Mouse (Mus musculus): ENCODE measurements at regions not wholly inside any gene's neighbourhood (a gene's known extent, or its start where the extent isn't known, plus 50 kb on each side); places are given as distances from the start of the nearest gene placed in this dataset.

DNA sequence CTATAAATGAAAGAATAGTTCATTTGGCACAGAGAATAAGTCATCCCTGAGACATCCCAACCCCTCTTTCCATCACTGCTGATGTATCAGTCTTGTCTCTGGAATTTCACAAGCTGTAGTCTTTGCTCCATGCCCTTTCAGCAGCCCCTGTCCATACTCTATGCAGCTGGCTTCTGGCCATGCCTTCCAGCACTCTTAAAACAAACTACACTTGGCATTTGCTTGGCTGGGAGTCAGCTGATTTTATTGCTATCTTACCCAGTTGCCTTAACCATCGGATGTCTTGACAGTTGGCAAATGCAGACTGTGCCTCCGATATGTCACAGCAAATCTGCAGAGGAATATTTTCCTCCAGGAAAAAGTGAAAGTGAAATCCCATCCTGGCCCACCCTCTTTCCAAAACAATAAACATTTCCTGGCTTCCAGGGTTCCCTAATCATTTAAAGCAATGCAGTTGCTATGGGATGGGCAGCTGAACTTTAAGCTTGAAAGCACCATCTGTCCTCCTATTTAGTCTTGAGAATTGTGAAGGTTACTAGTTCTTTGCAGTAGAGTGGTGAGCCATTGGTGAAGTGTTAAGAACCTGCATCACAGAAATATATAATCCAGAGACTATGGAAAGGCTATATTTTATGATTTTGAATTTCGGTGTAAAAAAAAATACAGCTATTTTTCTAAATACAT is 385.0 kb downstream of the Kcnj2 start:
- TF ChIP-seq REST (IDR thresholded peaks at IDR 0.05; ENCODE audit: insufficient read depth, insufficient read length): no peak
- peak in 2 of 3 experiments; percentile 28 to 34 for TF ChIP-seq MYOD1 (IDR thresholded peaks at IDR 0.05; ENCODE audit: control insufficient read depth in 1 of 3, insufficient read length in 2 of 3, low read depth in 2 of 3)
- no peaks in the 10 kb centered on the region for H3K79me2 ChIP-seq (ENCODE audit: control insufficient read depth, insufficient read depth)
- peak overlapping the region; percentile 42 for H3K4me2 ChIP-seq (ENCODE audit: low read depth)
- H3K4me3 ChIP-seq: no peak overlapping the region
- no peak overlapping the region for H3ac ChIP-seq (ENCODE audit: control insufficient read depth, insufficient read length)
- H3K27me3 ChIP-seq (ENCODE audit: control insufficient read depth, insufficient read depth, insufficient read length): no peaks in the 10 kb centered on the region
- H3K36me3 ChIP-seq (ENCODE audit: control insufficient read depth, insufficient read depth): no peaks in the 10 kb centered on the region

DNA sequence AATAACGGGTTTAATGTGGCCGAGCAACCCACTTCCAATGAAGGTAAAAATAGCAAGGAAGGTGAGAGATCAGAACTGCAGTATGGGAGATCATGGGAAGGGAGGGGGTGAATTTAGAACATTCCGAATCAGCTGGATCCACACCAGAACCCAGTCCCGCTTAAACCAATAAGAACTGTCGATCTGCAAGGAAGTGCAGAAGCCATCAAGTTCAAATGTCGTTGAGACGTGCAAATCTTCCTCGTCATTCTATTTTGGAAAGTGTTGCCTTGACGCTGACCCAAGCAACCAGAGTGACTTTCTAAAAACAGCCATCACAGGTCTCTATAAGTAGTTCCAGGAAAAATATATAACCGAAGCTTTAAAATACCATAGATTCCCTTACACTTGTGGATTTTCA is 394.1 kb downstream of the Kcnj2 start:
- H3K27me3 ChIP-seq (ENCODE audit: control insufficient read depth, insufficient read depth, insufficient read length): no peaks in the 10 kb centered on the region
- no peaks in the 10 kb centered on the region for H3K79me2 ChIP-seq (ENCODE audit: control insufficient read depth, insufficient read depth)
- no peaks in the 10 kb centered on the region for H3K36me3 ChIP-seq (ENCODE audit: control insufficient read depth, insufficient read depth)
- no peak overlapping the region for H3ac ChIP-seq (ENCODE audit: control insufficient read depth, insufficient read length)
- H3K4me3 ChIP-seq: no peak overlapping the region
- no peak overlapping the region for H3K4me2 ChIP-seq (ENCODE audit: low read depth)
- no peak for TF ChIP-seq POLR2A (IDR thresholded peaks at IDR 0.05; ENCODE audit: insufficient read length, low read depth)
- TF ChIP-seq MYOG (IDR thresholded peaks at IDR 0.05; ENCODE audit: control insufficient read depth in 1 of 3, insufficient read depth in 1 of 3, insufficient read length in 2 of 3, low read depth in 2 of 3): no peak
- TF ChIP-seq SRF (IDR thresholded peaks at IDR 0.05; ENCODE audit: control insufficient read depth, insufficient read length, low read depth): no peak
- TF ChIP-seq REST (IDR thresholded peaks at IDR 0.05; ENCODE audit: insufficient read depth, insufficient read length): no peak
- no peak for TF ChIP-seq MYOD1 (IDR thresholded peaks at IDR 0.05; ENCODE audit: control insufficient read depth in 1 of 3, insufficient read length in 2 of 3, low read depth in 2 of 3)
- TF ChIP-seq USF1 (IDR thresholded peaks at IDR 0.05; ENCODE audit: low read depth): no peak
- TF ChIP-seq E2F4 (IDR thresholded peaks at IDR 0.05; ENCODE audit: insufficient read depth): no peak
- TF ChIP-seq POLR2AphosphoS2 (IDR thresholded peaks at IDR 0.05; ENCODE audit: insufficient read length, low read depth): no peak
- no peak for TF ChIP-seq MAX (IDR thresholded peaks at IDR 0.05; ENCODE audit: low read depth)
- TF ChIP-seq TCF12 (IDR thresholded peaks at IDR 0.05; ENCODE audit: insufficient read depth, poor library complexity, severe bottlenecking): no peak
- no peak for TF ChIP-seq CEBPB (IDR thresholded peaks at IDR 0.05; ENCODE audit: insufficient read depth, poor library complexity, severe bottlenecking)
- TF ChIP-seq TCF3 (IDR thresholded peaks at IDR 0.05; ENCODE audit: insufficient read length, low read depth): no peak

DNA sequence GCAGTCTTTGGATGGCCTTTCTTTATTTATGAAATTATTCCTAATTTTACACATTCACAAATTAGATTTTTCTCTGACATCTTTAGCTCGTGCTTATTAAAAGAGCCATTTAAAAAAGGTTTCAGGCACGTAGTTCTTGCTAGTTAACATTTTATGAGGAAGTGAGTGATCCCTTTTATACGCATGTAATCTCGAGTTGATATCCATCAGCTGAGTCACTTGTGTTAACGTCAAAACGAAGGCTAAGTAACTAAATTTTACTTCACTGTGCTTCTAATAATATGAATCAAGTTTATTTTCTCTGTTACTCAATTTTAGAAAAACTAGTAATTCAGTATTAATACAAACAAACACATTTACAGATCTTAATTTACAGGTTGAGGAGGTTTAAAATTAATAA is 419.0 kb downstream of the Kcnj2 start:
- no peaks in the 10 kb centered on the region for H3K79me2 ChIP-seq (ENCODE audit: control insufficient read depth, insufficient read depth)
- H3K4me3 ChIP-seq: no peak overlapping the region
- no peak overlapping the region for H3K4me2 ChIP-seq (ENCODE audit: low read depth)
- H3ac ChIP-seq (ENCODE audit: control insufficient read depth, insufficient read length): no peak overlapping the region
- H3K27me3 ChIP-seq (ENCODE audit: control insufficient read depth, insufficient read depth, insufficient read length): no peaks in the 10 kb centered on the region
- no peaks in the 10 kb centered on the region for H3K36me3 ChIP-seq (ENCODE audit: control insufficient read depth, insufficient read depth)
- TF ChIP-seq SRF (IDR thresholded peaks at IDR 0.05; ENCODE audit: control insufficient read depth, insufficient read length, low read depth) (no peak), CEBPB (IDR thresholded peaks at IDR 0.05; ENCODE audit: insufficient read depth, poor library complexity, severe bottlenecking) (no peak), MYOG (IDR thresholded peaks at IDR 0.05; ENCODE audit: control insufficient read depth in 1 of 3, insufficient read depth in 1 of 3, insufficient read length in 2 of 3, low read depth in 2 of 3) (no peak), MYOD1 (IDR thresholded peaks at IDR 0.05; ENCODE audit: control insufficient read depth in 1 of 3, insufficient read length in 2 of 3, low read depth in 2 of 3) (no peak), MAX (IDR thresholded peaks at IDR 0.05; ENCODE audit: low read depth) (no peak), TCF3 (IDR thresholded peaks at IDR 0.05; ENCODE audit: insufficient read length, low read depth) (no peak)

DNA sequence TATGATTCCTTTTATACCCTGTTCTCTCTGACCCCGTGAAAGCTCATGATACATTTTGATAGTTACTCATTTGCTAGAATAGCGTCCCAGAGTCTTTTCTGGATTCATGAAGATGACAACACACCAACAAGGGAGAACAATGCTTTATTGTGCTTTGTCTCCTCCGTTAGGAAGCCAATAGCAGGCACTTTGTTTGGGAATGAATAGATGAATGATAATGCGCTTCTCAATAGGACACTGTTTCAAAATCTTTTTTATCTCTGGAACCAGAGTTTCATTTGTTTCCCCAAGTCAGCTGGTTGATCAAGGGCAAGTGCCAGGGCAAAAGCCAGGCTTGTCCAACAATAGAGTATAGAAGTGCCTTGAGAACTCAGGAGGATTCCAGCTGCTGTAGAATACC is 446.5 kb downstream of the Kcnj2 start:
- Histone ChIP-seq H3K79me2 (ENCODE audit: control insufficient read depth, insufficient read depth) (no peaks in the 10 kb centered on the region), H3K27me3 (ENCODE audit: control insufficient read depth, insufficient read depth, insufficient read length) (no peaks in the 10 kb centered on the region), H3ac (ENCODE audit: control insufficient read depth, insufficient read length) (no peak overlapping the region), H3K4me2 (ENCODE audit: low read depth) (no peak overlapping the region), H3K4me3 (no peak overlapping the region), H3K36me3 (ENCODE audit: control insufficient read depth, insufficient read depth) (no peaks in the 10 kb centered on the region)
- no peak for TF ChIP-seq REST (IDR thresholded peaks at IDR 0.05; ENCODE audit: insufficient read depth, insufficient read length)
- TF ChIP-seq TCF3 (IDR thresholded peaks at IDR 0.05; ENCODE audit: insufficient read length, low read depth): no peak
- no peak for TF ChIP-seq POLR2A (IDR thresholded peaks at IDR 0.05; ENCODE audit: insufficient read length, low read depth)
- TF ChIP-seq MAX (IDR thresholded peaks at IDR 0.05; ENCODE audit: low read depth): no peak
- no peak for TF ChIP-seq SRF (IDR thresholded peaks at IDR 0.05; ENCODE audit: control insufficient read depth, insufficient read length, low read depth)
- no peak for TF ChIP-seq CEBPB (IDR thresholded peaks at IDR 0.05; ENCODE audit: insufficient read depth, poor library complexity, severe bottlenecking)
- no peak for TF ChIP-seq MYOD1 (IDR thresholded peaks at IDR 0.05; ENCODE audit: control insufficient read depth in 1 of 3, insufficient read length in 2 of 3, low read depth in 2 of 3)
- TF ChIP-seq USF1 (IDR thresholded peaks at IDR 0.05; ENCODE audit: low read depth): no peak
- no peak for TF ChIP-seq TCF12 (IDR thresholded peaks at IDR 0.05; ENCODE audit: insufficient read depth, poor library complexity, severe bottlenecking)

DNA sequence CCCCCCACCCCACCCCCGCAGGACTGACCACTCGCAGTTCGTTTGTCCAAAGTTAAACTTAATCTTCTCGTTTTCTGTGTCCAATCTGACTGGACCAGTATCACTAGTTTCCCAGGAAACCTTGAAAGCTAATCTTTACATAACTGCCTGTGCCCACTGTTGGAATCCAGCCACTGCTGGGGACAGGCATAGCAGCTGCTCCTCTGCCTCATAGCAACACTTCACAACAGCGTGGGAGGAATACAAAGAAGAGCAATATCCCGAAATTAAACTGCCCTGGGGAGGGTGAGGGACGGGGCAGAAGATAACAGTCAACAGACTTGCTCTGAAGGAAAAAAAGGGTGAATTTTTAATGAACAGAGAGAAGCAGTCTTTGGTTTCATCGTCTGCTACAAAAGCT is 456.8 kb downstream of the Kcnj2 start:
- Histone ChIP-seq H3K4me3 (peak overlapping the region; percentile 2), H3K4me2 (ENCODE audit: low read depth) (peak overlapping the region; percentile 77), H3K36me3 (ENCODE audit: control insufficient read depth, insufficient read depth) (no peaks in the 10 kb centered on the region), H3K79me2 (ENCODE audit: control insufficient read depth, insufficient read depth) (no peaks in the 10 kb centered on the region), H3ac (ENCODE audit: control insufficient read depth, insufficient read length) (no peak overlapping the region), H3K27me3 (ENCODE audit: control insufficient read depth, insufficient read depth, insufficient read length) (no peaks in the 10 kb centered on the region)
- TF ChIP-seq MYOD1 (IDR thresholded peaks at IDR 0.05; ENCODE audit: control insufficient read depth in 1 of 3, insufficient read length in 2 of 3, low read depth in 2 of 3) (peak; percentile 86 to 94 (median 91)), MYOG (IDR thresholded peaks at IDR 0.05; ENCODE audit: control insufficient read depth in 1 of 3, insufficient read depth in 1 of 3, insufficient read length in 2 of 3, low read depth in 2 of 3) (peak in 2 of 3 experiments; percentile 67 to 84), POLR2A (IDR thresholded peaks at IDR 0.05; ENCODE audit: insufficient read length, low read depth) (no peak), SRF (IDR thresholded peaks at IDR 0.05; ENCODE audit: control insufficient read depth, insufficient read length, low read depth) (no peak), TCF12 (IDR thresholded peaks at IDR 0.05; ENCODE audit: insufficient read depth, poor library complexity, severe bottlenecking) (peak; percentile 68), TCF3 (IDR thresholded peaks at IDR 0.05; ENCODE audit: insufficient read length, low read depth) (no peak), REST (IDR thresholded peaks at IDR 0.05; ENCODE audit: insufficient read depth, insufficient read length) (no peak), POLR2AphosphoS2 (IDR thresholded peaks at IDR 0.05; ENCODE audit: insufficient read length, low read depth) (no peak), CEBPB (IDR thresholded peaks at IDR 0.05; ENCODE audit: insufficient read depth, poor library complexity, severe bottlenecking) (no peak), USF1 (IDR thresholded peaks at IDR 0.05; ENCODE audit: low read depth) (no peak)
